Mouse (Mus musculus) retina, postnatal 1 day (tissue): ENCODE data around the gene Usp18.
A peak's percentile ranks its signal among the peaks of the same experiment; 100 is the strongest.

Experiments used
- DNase-seq: peaks from one replicate; pipeline ENCODE4 v3.0.0-alpha.2; 2012

Gene Usp18

GRCm38 (mm10) chr6:121226043-121226442, 19.7 kb upstream of the Usp18 start:
- no peak for DNase-seq

GRCm38 (mm10) chr6:121226744-121227143, 19.0 kb upstream of the Usp18 start:
- no peak for DNase-seq

- no peak for DNase-seq
These were observed 17.3 kb upstream of the Usp18 start for GRCm38 (mm10) chr6:121228421-121228820.

- DNase-seq: no peak
These were observed 13.1 kb upstream of the Usp18 start for GRCm38 (mm10) chr6:121232652-121233051.

GRCm38 (mm10) chr6:121236386-121236785, 9.3 kb upstream of the Usp18 start:
- no peak for DNase-seq

- DNase-seq: no peak
These were observed 7.5 kb upstream of the Usp18 start for GRCm38 (mm10) chr6:121238209-121238608.

- no peak for DNase-seq
These were observed 3.9 kb upstream of the Usp18 start for GRCm38 (mm10) chr6:121241780-121242179.

- no peak for DNase-seq
These were observed 2.5 kb upstream of the Usp18 start for GRCm38 (mm10) chr6:121243161-121243560.

- DNase-seq: no peak
These were observed 293 bp downstream of the Usp18 start for GRCm38 (mm10) chr6:121246037-121246361.

GRCm38 (mm10) chr6:121250406-121250805, 4.7 kb downstream of the Usp18 start:
- no peak for DNase-seq

- no peak for DNase-seq
These were observed 5.5 kb downstream of the Usp18 start for GRCm38 (mm10) chr6:121251256-121251655.

- peak; percentile 74 for DNase-seq
These were observed 14.8 kb downstream of the Usp18 start for GRCm38 (mm10) chr6:121260548-121260947.

- DNase-seq: no peak
These were observed 15.5 kb downstream of the Usp18 start for GRCm38 (mm10) chr6:121261233-121261632.

GRCm38 (mm10) chr6:121262004-121262403, 16.3 kb downstream of the Usp18 start:
- DNase-seq: no peak

GRCm38 (mm10) chr6:121262496-121262895, 16.8 kb downstream of the Usp18 start:
- DNase-seq: no peak

- DNase-seq: no peak
These were observed 24.4 kb downstream of the Usp18 start for GRCm38 (mm10) chr6:121270156-121270555.

- no peak for DNase-seq
These were observed 26.0 kb downstream of the Usp18 start for GRCm38 (mm10) chr6:121271707-121272074.

GRCm38 (mm10) chr6:121272075-121272800, 26.5 kb downstream of the Usp18 start:
- peak; percentile 90 for DNase-seq

- peak; percentile 63 for DNase-seq
These were observed 28.6 kb downstream of the Usp18 start for GRCm38 (mm10) chr6:121274356-121274755.

- no peak for DNase-seq
These were observed 38.4 kb downstream of the Usp18 start for GRCm38 (mm10) chr6:121284132-121284531.

- peak; percentile 16 for DNase-seq
These were observed 53.6 kb downstream of the Usp18 start for GRCm38 (mm10) chr6:121299317-121299716.

GRCm38 (mm10) chr6:121299954-121300353, 54.2 kb downstream of the Usp18 start, which contains the start of gene Slc6a13:
Gene Slc6a13 (plus strand): TSS chr6:121300227.
- peak; percentile 78 for DNase-seq

GRCm38 (mm10) chr6:121300504-121300903, 54.8 kb downstream of the Usp18 start:
- DNase-seq: no peak

- DNase-seq: no peak
These were observed 57.9 kb downstream of the Usp18 start for GRCm38 (mm10) chr6:121303466-121304220.
